Mouse (Mus musculus): ENCODE data around the gene Tmem88b.

The Tmem88b gene

DNA sequence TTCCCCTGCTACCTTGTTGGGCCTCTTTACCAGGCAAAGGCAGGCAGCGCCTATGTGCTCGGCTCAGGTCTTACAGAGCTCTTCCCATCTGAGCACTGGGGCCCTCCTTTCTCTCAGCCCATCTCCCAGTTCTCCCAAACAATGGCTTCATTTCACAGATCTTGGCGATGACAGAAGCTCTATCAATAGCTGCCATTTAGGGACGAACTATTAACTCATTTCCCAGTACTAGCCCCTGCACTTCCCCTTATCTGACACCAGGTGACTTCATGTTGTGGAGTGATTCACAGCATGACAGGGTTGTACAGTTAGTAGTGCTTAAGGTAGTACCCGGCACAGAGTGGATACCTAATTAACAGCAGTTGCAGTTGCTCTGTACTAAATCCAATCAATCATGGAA, at the start of gene Tmem88b:
Tmem88b (minus strand) TSS at position 56 of the 400 bp plus-strand sequence.
- DNase-seq (ENCODE audit: low read depth, low spot score) = peak; percentile 37

GRCm38 (mm10) chr4:155833836-155834235, 48.2 kb upstream of the Tmem88b start:
- DNase-seq (ENCODE audit: low read depth, low spot score) = peak; percentile 83

- no peak for DNase-seq (ENCODE audit: low read depth, low spot score)
Observed at GRCm38 (mm10) chr4:155833234-155833633, 47.6 kb upstream of the Tmem88b start.

DNA sequence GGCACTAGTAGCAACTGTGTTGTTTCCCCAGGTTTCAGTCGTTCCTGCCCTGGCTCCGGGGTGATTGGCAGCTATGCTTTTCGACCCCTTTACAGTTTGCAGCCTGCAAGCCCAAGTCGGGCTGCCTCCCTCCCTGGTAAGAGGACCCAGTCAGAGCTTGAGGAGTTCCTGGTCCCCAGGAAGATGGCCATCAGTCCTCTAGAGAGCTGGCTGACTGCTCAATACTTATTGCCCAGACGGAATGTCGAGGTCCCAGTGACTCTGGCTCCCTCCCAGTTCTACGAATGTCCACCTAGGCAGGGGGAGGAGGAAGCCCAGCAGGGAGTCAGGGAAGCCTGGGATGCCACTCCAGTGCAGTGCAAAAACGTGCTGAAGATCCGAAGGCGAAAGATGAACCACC, 46.6 kb upstream of the Tmem88b start:
- no peak for DNase-seq (ENCODE audit: low read depth, low spot score)

GRCm38 (mm10) chr4:155831831-155832230, 46.2 kb upstream of the Tmem88b start:
- DNase-seq (ENCODE audit: low read depth, low spot score) = no peak

DNA sequence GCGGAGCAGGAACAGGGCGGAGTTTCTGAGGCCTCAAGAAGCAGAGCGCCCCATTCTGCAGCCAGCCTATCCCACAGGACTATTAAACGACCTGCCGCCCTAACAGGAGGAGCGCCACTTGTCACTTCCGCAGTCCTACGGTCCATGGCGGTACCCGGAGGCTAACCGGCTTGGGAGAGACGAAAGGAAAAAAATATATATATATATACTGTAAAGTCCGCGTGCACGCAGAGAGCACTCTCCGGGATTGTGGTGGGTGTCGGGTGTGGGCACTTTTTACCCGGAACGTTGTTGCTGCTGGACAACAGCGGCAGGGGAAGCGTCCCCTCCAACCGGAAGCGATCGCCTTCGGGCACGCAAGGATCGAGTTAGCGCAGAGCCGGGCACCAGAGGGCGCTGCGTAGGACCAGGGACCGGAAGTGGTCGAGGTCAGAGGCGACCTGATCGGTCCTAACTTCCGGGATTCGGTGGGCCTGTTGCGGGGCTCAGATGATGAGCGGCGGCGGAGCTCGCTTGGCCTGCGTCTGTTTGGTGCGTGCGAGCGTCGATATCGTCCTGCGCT, 45.6 kb upstream of the Tmem88b start, which contains the start of gene Aurkaip1:
Aurkaip1 (plus strand) TSS at position 68 of the 562 bp plus-strand sequence.
- DNase-seq (ENCODE audit: low read depth, low spot score) = peak; percentile 99

DNA sequence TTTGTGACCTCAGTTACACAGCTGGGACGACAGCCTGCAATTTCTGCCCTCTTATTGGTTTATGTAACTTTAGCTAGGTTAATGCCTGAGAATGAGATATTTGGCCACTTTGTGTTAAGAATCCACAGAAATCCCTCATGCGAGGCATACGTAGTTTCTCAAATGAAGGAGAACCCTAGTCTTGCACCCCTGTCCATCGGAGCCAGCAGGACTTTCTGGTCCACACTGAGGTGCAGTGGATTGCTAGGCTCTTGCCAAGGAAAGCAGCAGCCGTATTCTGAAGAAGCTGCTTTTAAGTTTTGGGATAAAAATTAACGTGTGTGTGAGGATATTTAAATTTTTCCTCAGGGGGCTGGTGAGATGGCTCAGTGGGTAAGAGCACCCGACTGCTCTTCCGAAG, 44.9 kb upstream of the Tmem88b start:
- peak; percentile 74 for DNase-seq (ENCODE audit: low read depth, low spot score)

DNA sequence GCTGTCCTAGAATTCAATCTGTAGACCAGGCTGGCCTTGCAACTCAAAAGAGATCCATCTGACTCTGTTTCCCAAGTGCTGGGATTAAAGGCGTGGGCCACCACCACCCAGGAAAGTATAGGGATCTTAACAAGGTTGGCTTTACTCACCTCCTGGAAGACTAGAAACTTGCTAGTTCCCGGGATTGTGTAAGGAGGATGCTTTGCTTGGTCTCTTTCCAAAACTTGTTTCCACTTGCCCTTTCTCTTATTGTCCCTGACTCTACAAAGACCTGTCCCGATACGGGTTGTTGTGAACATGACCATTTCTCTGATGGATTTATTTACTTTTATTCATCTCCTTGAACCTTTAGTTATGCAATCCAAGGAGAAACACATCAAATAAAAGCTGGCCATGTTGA, 44.2 kb upstream of the Tmem88b start:
- no peak for DNase-seq (ENCODE audit: low read depth, low spot score)

DNA sequence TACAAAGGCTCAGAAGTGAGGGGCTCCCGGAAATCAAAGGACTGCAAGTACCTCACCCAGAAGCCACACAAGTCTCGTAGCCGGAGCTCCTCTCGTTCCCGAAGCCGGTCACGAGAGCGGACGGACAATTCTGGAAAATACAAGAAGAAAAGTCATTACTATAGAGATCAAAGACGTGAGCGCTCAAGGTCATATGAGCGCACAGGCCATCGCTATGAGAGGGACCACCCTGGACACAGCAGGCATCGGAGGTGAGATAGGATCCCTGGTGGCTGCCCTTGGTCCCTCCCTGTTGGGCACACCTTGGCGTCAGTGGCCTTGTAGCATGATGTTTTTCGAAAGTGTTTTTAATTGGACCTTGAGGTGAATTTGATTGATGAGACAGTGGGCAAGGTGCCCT, 37.8 kb upstream of the Tmem88b start:
- DNase-seq (ENCODE audit: low read depth, low spot score) = no peak

DNA sequence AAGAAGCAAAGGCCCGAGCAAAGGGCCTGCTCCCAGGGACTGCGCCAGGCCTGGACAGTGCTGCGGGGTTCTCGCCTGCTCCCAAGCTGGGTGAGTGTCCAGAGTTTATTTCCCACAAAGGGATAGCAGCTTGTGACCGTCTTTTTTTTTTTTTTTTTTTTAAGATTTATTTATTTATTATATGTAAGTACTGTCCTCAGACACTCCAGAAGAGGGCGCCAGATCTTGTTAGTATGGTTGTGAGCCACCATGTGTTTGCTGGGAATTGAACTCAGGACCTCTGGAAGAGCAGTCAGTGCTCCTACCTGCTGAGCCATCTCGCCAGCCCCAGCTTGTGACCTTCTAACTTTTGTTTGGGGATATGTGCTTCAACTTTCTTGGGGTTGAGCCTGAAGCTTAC, 35.4 kb upstream of the Tmem88b start:
- DNase-seq (ENCODE audit: low read depth, low spot score) = peak; percentile 53

DNA sequence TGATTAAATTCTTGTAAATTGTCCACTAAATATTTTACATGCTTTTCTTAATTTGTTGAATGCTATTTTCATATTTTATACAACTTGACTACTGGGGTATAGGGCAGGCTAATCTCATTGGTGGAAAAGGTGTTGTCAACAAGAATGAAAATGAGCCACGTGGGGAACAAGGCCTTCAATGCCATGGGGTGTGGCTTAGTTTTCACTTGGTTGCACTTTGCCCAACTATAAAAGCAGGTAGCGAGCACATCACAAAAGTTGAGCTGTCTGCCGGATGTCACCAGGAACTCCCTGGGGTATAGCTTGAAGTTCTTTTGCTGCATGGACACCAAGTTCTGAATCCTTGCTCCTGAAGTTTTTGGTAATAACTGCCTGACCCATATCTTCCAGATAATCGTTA, 31.9 kb upstream of the Tmem88b start:
- no peak for DNase-seq (ENCODE audit: low read depth, low spot score)

GRCm38 (mm10) chr4:155812665-155813181, 27.0 kb upstream of the Tmem88b start:
- peak; percentile 51 for DNase-seq (ENCODE audit: low read depth, low spot score)

DNA sequence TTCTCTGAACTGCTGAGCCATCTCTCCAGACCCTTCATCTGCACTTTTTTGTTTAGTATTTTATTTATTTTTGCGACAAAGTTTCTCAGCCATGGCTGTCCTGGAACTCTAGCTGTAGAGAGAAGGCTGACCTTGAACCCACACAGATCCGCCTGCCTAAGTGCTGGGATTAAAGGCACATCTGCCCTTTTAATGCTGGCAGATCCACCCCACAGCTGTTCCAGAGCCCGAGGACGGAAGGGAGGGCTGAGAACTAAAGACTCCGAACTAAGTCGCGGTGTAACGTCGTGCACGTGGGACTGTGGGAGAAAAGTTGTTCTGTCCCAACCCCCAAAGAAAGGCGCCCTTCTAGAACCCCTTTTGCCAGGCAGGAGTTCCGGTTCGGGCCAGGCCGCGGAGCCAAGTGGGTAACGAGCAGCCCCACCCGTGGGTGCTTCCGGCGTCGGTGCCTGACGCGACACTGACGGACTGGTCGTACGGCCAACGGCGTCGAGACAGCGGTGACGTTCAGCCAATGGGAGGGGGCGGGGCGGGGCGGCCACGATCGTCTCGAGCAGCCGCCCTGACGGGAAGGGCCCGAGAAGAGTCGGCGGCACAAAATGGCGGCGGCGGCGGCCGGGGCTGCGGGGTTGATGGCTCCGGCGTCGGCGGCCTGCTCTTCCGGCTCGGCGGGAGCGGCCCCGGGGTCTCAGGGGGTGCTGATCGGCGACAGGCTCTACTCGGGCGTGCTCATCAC, 26.4 kb upstream of the Tmem88b start, which contains the start of gene Ccnl2:
Ccnl2 (plus strand) TSS at position 561 of the 736 bp plus-strand sequence.
- DNase-seq (ENCODE audit: low read depth, low spot score) = peak; percentile 100

- no peak for DNase-seq (ENCODE audit: low read depth, low spot score)
Observed at GRCm38 (mm10) chr4:155807841-155808240, 22.2 kb upstream of the Tmem88b start.

- peak; percentile 96 for DNase-seq (ENCODE audit: low read depth, low spot score)
Observed at GRCm38 (mm10) chr4:155803340-155804041, 17.8 kb upstream of the Tmem88b start.

GRCm38 (mm10) chr4:155802741-155803339, 17.2 kb upstream of the Tmem88b start, which contains the start of gene Mrpl20:
Gene Mrpl20, plus strand, starts transcription at chr4:155802878.
- DNase-seq (ENCODE audit: low read depth, low spot score) = peak; percentile 83

GRCm38 (mm10) chr4:155802075-155802474, 16.4 kb upstream of the Tmem88b start:
- DNase-seq (ENCODE audit: low read depth, low spot score) = peak; percentile 34

- DNase-seq (ENCODE audit: low read depth, low spot score) = no peak
Observed at GRCm38 (mm10) chr4:155793730-155794129, 8.1 kb upstream of the Tmem88b start.

DNA sequence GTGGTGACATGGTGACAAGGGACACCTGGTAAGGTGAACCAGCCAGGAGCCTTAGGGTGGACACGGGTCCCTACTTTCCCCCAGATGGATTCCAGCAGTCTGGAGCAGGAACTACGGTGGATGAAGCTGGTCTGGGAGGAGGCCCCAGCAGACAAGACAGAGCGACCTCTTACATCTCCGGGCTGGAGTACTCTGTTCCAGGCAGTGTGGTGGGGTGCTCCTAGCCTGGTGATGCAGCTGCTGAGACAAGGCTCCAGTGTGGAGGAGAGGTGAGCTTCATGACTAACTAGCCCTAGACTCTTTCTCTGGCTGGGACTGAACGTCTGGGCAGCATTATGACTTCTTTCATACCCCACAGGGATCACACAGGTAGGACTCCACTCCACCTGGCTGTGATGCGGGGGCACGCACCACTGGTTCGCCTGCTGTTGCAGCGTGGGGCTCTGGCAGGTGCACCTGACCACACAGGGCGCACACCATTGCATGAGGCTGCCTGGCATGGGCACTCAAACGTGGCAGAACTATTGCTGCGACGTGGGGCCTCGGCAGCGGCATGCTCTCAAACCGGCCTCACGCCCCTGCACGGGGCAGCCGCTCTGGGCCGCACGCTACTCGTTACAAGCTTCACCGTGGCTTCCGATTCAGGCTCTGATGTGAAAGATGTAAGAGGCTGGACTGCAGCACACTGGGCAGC, 5.7 kb upstream of the Tmem88b start:
- peak; percentile 44 for DNase-seq (ENCODE audit: low read depth, low spot score)

- DNase-seq (ENCODE audit: low read depth, low spot score) = no peak
Observed at GRCm38 (mm10) chr4:155790650-155791161, 5.0 kb upstream of the Tmem88b start.

- no peak for DNase-seq (ENCODE audit: low read depth, low spot score)
Observed at GRCm38 (mm10) chr4:155790021-155790489, 4.4 kb upstream of the Tmem88b start, which contains the start of gene Ankrd65. Gene Ankrd65, plus strand, starts transcription at chr4:155790439.

All from A20 (cell line).